Mouse (Mus musculus) hindbrain, postnatal 0 days (tissue): ENCODE results near the gene D930007J09Rik. TPM values are rescaled to one million over a fixed set of nuclear protein-coding genes. Genes with fewer than 3 reads are reported as not detected.
A peak's percentile ranks its signal among the peaks of the same experiment; 100 is the strongest.

Experiments used
- ATAC-seq: fragments of 200-750 bp; cut with Nextera tagmentation; 2 replicates; pipeline ENCODE4 v1.8.0; 2017; ENCODE audit warnings: mild to moderate bottlenecking, moderate TSS enrichment, moderate library complexity
- DNase-seq: peaks from one replicate; pipeline ENCODE4 v3.0.0-alpha.2; 2015; ENCODE audit warnings: low spot score
- H3K27ac ChIP-seq: fragments of 300-500 bp; sonication (generic); 2 replicates; pipeline ENCODE4 v1.5.1; 2014; ENCODE audit warnings: mild to moderate bottlenecking
- H3K27me3 ChIP-seq: fragments of 300-500 bp; sonication (generic); 2 replicates; pipeline ENCODE4 v1.6.1; 2014; ENCODE audit warnings: low read length, mixed read lengths; ENCODE audit not compliant: insufficient read depth
- H3K36me3 ChIP-seq: fragments of 300-500 bp; sonication (generic); 2 replicates; pipeline ENCODE4 v1.6.1; 2014; ENCODE audit warnings: low read length, mixed read lengths; ENCODE audit not compliant: insufficient read depth
- H3K4me1 ChIP-seq: fragments of 300-500 bp; sonication (generic); 2 replicates; pipeline ENCODE4 v1.6.1; 2014; ENCODE audit warnings: antibody characterized with exemption, low read length, mixed read lengths; ENCODE audit not compliant: insufficient read depth
- H3K4me2 ChIP-seq: fragments of 300-500 bp; sonication (generic); 2 replicates; pipeline ENCODE4 v1.6.1; 2014; ENCODE audit warnings: low read depth, mild to moderate bottlenecking, low read length, moderate library complexity, mixed read lengths
- H3K4me3 ChIP-seq: fragments of 300-500 bp; sonication (generic); 2 replicates; pipeline ENCODE4 v1.5.1; 2014; ENCODE audit warnings: low read length
- H3K9ac ChIP-seq: fragments of 300-500 bp; sonication (generic); replicated peaks from 2 replicates; pipeline ENCODE4 v1.6.1; 2014; ENCODE audit warnings: mild to moderate bottlenecking, low read length, moderate library complexity, mixed read lengths
- H3K9me3 ChIP-seq: fragments of 300-500 bp; sonication (generic); 2 replicates; pipeline ENCODE4 v1.6.1; 2016; ENCODE audit warnings: low read length, mixed read lengths
- CTCF ChIP-seq: IDR thresholded peaks from 2 replicates; pipeline ENCODE4 v1.5.1; 2016; ENCODE audit warnings: antibody characterized with exemption, control low read depth, low read depth
- WGBS: fragments of 180-500 bp; shearing (Covaris S2); extraction: QIAGEN DNeasy Blood & Tissue Kit; methylation state at CpG from one replicate; pipeline ENCODE4 v1.1.7; 2014; 5-methylcytosine and 5-hydroxymethylcytosine counted together
- polyA plus RNA-seq: library from polyadenylated mRNA; unstranded; fragments of >200 nt; fragmentation: Nextera tagmentation; extraction: Ambion mirVana; gene quantifications from 2 replicates; pipeline ENCODE4 v1.2.1, GENCODE M21; 2015
- total RNA-seq: library from RNA; depleted of rRNA; stranded (reverse); fragments of >200 nt; gene quantifications from 2 replicates; pipeline ENCODE4 v1.2.3, GENCODE M21; 2014

D930007J09Rik gene
- total and polyA plus RNA-seq, 2 experiments from 2014 or later = not detected

DNA sequence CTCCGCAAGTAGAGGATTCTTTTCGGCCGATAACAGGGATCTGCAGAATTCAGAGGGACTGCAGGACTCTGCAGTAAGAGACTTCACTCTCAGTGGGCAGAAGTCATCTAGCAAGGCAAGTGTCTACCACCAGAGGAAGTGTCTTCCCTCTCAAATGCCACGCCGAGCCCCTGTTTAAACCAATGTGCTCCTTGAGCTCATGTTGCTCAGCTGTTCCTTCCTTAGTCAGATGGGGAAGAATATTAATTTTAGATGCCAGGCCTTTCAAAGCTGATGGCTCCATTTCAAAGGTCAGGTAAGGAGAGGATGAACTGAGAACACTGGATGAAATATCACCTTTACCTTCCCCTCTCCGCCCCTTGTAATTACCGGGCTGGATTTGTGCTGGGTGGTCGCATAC, 18.8 kb downstream of the D930007J09Rik start, which contains the start of gene Mylk4:
Mylk4 (minus strand) TSS at position 139 of the 400 bp plus-strand sequence.
- H3K4me2 ChIP-seq = no peak within 1 kb of the TSS
- no peak within 1 kb of the TSS for H3K9ac ChIP-seq
- H3K4me1 ChIP-seq = no peaks in the 10 kb centered on the region
- no peaks in the 10 kb centered on the region for H3K27me3 ChIP-seq
- no peak within 1 kb of the TSS for H3K4me3 ChIP-seq
- WGBS = 86% methylated on average over 8 of the region's 8 CpGs
- no peak within 1 kb of the TSS for H3K27ac ChIP-seq
- no peak for TF ChIP-seq CTCF
- no peaks in the 10 kb centered on the region for H3K9me3 ChIP-seq
- DNase-seq (no peak), ATAC-seq (no peak)
- H3K36me3 ChIP-seq = no peaks in the 10 kb centered on the region

GRCm38 (mm10) chr13:32783055-32783454, 19.6 kb downstream of the D930007J09Rik start:
- WGBS = 61% methylated on average over 5 of the region's 5 CpGs
- Histone ChIP-seq H3K4me3 (no peak overlapping the region), H3K4me2 (no peak overlapping the region), H3K36me3 (no peaks in the 10 kb centered on the region), H3K27ac (no peak overlapping the region), H3K27me3 (no peaks in the 10 kb centered on the region), H3K9ac (no peak overlapping the region), H3K9me3 (no peaks in the 10 kb centered on the region), H3K4me1 (no peaks in the 10 kb centered on the region)
- peak; percentile 57 for TF ChIP-seq CTCF
- no peak for ATAC-seq
- peak; percentile 26 for DNase-seq

DNA sequence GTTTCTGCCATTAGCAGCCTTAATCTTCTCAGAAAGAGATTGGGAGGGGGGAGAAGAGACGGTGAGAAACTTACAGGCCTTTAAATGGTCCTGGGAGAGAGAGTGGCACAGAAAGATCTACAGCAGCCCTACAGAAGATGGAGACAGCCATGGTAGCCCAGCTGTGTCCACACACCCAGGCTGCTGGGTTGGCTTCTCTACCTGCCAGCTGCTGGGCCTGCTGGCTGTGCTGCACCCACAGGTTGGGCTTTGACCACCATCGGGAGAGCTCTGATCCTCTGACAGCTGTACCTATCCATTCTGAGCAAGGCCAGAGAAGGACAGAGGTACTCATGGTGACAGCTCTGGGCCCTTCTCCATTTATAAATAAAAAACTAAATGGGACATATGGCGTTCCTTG, 23.8 kb downstream of the D930007J09Rik start:
- Histone ChIP-seq H3K36me3 (no peaks in the 10 kb centered on the region), H3K9ac (no peak overlapping the region), H3K4me3 (no peak overlapping the region), H3K4me2 (no peak overlapping the region), H3K27ac (no peak overlapping the region), H3K27me3 (no peaks in the 10 kb centered on the region), H3K9me3 (no peaks in the 10 kb centered on the region), H3K4me1 (no peaks in the 10 kb centered on the region)
- no peak for DNase-seq
- TF ChIP-seq CTCF = no peak
- 69% methylated on average over 3 of the region's 3 CpGs for WGBS
- no peak for ATAC-seq

- no peaks in the 10 kb centered on the region for H3K27me3 ChIP-seq
- no peak overlapping the region for H3K4me2 ChIP-seq
- DNase-seq = no peak
- no peaks in the 10 kb centered on the region for H3K9me3 ChIP-seq
- H3K9ac ChIP-seq = no peak overlapping the region
- 89% methylated on average over 10 of the region's 10 CpGs for WGBS
- H3K4me1 ChIP-seq = no peaks in the 10 kb centered on the region
- H3K4me3 ChIP-seq = no peak overlapping the region
- no peak overlapping the region for H3K27ac ChIP-seq
- TF ChIP-seq CTCF = no peak
- H3K36me3 ChIP-seq = no peaks in the 10 kb centered on the region
- ATAC-seq = no peak
These were observed 26.3 kb downstream of the D930007J09Rik start for GRCm38 (mm10) chr13:32776350-32776749.

DNA sequence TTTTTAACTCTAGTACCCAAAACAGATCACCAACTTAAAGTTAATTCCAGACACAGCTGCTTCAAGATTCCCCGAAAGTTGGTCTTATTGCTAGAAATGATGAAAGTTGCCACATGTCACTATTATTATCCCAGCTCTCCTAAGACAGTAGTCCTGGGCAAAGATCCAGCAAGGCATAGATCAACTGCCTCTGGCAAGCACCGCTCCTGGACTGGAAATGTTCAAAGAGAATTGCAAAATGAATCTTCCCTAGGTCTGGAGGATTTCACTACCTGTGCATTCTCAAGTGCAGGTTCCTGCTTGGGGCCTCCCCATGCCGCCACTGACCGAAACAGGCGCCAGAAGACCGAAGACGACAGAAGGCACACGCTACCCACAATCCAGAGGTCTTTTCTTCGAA, 26.8 kb downstream of the D930007J09Rik start:
- Histone ChIP-seq H3K9me3 (no peaks in the 10 kb centered on the region), H3K4me3 (no peak overlapping the region), H3K9ac (no peak overlapping the region), H3K36me3 (no peaks in the 10 kb centered on the region), H3K4me1 (no peaks in the 10 kb centered on the region), H3K4me2 (no peak overlapping the region), H3K27ac (no peak overlapping the region), H3K27me3 (no peaks in the 10 kb centered on the region)
- no peak for TF ChIP-seq CTCF
- no peak for DNase-seq
- WGBS = 84% methylated on average over 9 of the region's 9 CpGs
- no peak for ATAC-seq

DNA sequence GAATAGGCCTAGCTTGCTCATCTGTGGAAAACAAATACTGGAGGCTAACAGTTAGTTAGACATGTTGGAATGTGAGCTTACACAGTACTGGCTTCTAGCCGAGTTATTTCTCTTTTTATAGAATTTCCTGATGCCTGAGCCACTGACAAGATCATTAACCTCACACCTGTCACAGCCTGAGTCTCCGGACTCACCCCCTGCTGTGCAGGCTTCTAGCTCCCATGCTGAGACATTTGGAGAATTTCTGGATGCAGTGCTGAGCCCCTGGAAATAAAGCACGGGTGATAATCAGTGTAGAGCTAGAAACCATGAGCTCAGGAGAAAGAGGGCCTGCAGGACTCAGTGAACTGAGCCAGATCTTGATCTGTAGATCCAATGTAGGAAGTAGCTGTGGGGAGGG, 32.7 kb downstream of the D930007J09Rik start:
- H3K9me3 ChIP-seq = no peaks in the 10 kb centered on the region
- H3K4me1 ChIP-seq = no peaks in the 10 kb centered on the region
- no peak overlapping the region for H3K9ac ChIP-seq
- no peak overlapping the region for H3K4me2 ChIP-seq
- no peaks in the 10 kb centered on the region for H3K27me3 ChIP-seq
- DNase-seq (no peak), ATAC-seq (no peak)
- TF ChIP-seq CTCF = no peak
- H3K4me3 ChIP-seq = no peak overlapping the region
- no peaks in the 10 kb centered on the region for H3K36me3 ChIP-seq
- WGBS = 17% methylated on average over 3 of the region's 3 CpGs
- H3K27ac ChIP-seq = no peak overlapping the region

DNA sequence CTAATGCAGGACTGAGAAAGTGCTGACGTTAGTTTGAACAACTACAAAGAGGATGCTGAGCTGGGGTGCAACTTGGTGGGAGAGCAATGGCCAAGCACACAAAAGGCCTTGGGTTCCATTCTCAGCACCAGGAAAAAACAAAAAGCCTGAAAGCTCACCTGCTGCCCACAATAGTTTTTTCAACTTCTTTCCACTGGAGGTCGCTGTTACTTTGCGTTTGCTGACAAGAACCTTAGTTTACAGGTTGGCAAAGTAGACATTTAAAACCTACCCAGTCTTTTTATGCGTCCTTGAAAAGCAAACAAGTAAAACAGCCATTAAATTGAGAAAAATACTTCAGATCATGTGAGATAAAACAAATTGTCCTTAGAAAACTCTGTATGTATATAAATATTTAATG, 34.5 kb downstream of the D930007J09Rik start:
- Histone ChIP-seq H3K27me3 (no peaks in the 10 kb centered on the region), H3K27ac (no peak overlapping the region), H3K36me3 (no peaks in the 10 kb centered on the region), H3K4me1 (no peaks in the 10 kb centered on the region), H3K9ac (no peak overlapping the region), H3K4me2 (no peak overlapping the region), H3K4me3 (no peak overlapping the region), H3K9me3 (no peaks in the 10 kb centered on the region)
- peak; percentile 82 for DNase-seq
- TF ChIP-seq CTCF = peak; percentile 66
- WGBS = 9% methylated on average over 4 of the region's 4 CpGs
- ATAC-seq = no peak
